Mouse (Mus musculus) 416B (cell line): ENCODE results near the gene Gm13290.
"Not testable (repeated sequence)": the region's sequence is repeated elsewhere in the genome, so short reads cannot be mapped to it uniquely, and the experiment has no call there.

Experiments used
- DNase-seq: peaks from one replicate; pipeline ENCODE4 v3.0.0; 2011; ENCODE audit warnings: low read depth

Gene Gm13290

GRCm38 (mm10) chr4:88781831-88782230, 8.2 kb downstream of the Gm13290 start, which contains the start of gene Ifnz:
Gene Ifnz (plus strand): TSS chr4:88782131.
- DNase-seq = not testable (repeated sequence)

DNA sequence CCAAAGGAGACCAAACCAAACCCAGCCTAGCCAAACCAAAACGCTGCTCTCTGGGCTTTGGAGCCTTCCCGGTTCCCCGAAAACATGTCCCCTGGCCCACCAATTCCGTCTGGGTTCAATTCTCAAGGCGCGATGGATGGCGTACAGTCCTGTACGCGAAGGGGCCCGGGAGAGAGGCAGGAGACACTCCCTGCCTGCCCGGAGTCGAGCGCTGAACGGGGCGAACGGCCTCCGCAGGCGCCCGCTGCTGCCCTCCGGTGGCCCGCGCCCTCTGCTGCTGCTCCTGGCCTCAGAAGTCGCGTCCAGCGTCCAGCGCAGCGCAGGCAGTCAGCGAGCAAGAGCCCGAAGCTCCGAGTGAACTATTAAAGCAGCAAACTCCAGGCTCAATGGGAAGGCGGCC, 8.7 kb downstream of the Gm13290 start:
- not testable (repeated sequence) for DNase-seq

DNA sequence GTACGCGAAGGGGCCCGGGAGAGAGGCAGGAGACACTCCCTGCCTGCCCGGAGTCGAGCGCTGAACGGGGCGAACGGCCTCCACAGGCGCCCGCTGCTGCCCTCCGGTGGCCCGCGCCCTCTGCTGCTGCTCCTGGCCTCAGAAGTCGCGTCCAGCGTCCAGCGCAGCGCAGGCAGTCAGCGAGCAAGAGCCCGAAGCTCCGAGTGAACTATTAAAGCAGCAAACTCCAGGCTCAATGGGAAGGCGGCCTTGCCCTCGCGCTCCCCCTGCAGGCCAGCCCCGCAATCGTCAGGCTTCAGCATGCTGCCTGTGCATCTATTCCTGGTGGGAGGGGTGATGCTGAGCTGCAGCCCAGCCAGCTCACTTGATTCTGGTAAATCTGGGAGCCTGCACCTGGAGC, 11.8 kb downstream of the Gm13290 start, which contains the start of gene Gm13276:
Gene Gm13276, plus strand, starts transcription at position 301 of the 400 bp plus-strand sequence.
- not testable (repeated sequence) for DNase-seq

- not testable (repeated sequence) for DNase-seq
Measured at GRCm38 (mm10) chr4:88788402-88788801, 14.8 kb downstream of the Gm13290 start, which contains the start of gene Gm13277. Gene Gm13277 (plus strand): TSS chr4:88788632.

GRCm38 (mm10) chr4:88791250-88791649, 17.6 kb downstream of the Gm13290 start, which contains the start of gene Gm13278:
Gene Gm13278 (plus strand): TSS chr4:88791550.
- DNase-seq = not testable (repeated sequence)

GRCm38 (mm10) chr4:88793936-88794675, 20.5 kb downstream of the Gm13290 start, which contains the start of gene Gm13275:
Gene Gm13275 (plus strand): TSS chr4:88794487.
- DNase-seq = not testable (repeated sequence)

GRCm38 (mm10) chr4:88797097-88797496, 23.5 kb downstream of the Gm13290 start, which contains the start of gene Gm13279:
Gene Gm13279 (plus strand): TSS chr4:88797397.
- DNase-seq = not testable (repeated sequence)

GRCm38 (mm10) chr4:88799365-88799764, 25.7 kb downstream of the Gm13290 start, which contains the start of gene Gm13285:
Gene Gm13285 (plus strand): TSS chr4:88799665.
- not testable (repeated sequence) for DNase-seq

DNA sequence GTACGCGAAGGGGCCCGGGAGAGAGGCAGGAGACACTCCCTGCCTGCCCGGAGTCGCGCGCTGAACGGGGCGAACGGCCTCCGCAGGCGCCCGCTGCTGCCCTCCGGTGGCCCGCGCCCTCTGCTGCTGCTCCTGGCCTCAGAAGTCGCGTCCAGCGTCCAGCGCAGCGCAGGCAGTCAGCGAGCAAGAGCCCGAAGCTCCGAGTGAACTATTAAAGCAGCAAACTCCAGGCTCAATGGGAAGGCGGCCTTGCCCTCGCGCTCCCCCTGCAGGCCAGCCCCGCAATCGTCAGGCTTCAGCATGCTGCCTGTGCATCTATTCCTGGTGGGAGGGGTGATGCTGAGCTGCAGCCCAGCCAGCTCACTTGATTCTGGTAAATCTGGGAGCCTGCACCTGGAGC, 29.3 kb downstream of the Gm13290 start, which contains the start of gene Gm13287:
Gene Gm13287, plus strand, starts transcription at position 301 of the 400 bp plus-strand sequence.
- DNase-seq = not testable (repeated sequence)

DNA sequence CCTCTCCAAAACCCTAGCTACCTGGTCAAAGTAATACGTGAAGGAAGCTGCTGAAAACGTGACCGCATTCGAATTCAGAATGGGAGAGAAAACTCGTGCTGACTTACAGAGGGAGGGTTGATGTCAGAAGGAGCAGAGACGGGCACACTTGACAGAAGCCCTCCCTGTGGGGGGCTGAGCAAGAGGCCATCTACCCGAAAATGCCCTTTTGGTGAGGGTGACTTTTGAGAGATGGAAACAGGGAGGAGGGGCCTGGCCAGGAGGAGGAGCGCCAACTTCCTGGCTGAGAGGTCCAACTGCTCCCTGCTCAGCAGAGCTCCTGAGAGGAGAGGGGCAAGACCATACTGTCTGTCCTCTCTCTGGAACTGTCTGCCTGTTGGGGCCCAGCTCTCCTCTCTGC, 31.6 kb downstream of the Gm13290 start, which contains the start of gene Gm13288:
Gene Gm13288, plus strand, starts transcription at position 301 of the 400 bp plus-strand sequence.
- DNase-seq = not testable (repeated sequence)

DNA sequence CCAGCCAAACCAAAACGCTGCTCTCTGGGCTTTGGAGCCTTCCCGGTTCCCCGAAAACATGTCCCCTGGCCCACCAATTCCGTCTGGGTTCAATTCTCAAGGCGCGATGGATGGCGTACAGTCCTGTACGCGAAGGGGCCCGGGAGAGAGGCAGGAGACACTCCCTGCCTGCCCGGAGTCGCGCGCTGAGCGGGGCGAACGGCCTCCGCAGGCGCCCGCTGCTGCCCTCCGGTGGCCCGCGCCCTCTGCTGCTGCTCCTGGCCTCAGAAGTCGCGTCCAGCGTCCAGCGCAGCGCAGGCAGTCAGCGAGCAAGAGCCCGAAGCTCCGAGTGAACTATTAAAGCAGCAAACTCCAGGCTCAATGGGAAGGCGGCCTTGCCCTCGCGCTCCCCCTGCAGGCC, 32.1 kb downstream of the Gm13290 start:
- DNase-seq = not testable (repeated sequence)

DNA sequence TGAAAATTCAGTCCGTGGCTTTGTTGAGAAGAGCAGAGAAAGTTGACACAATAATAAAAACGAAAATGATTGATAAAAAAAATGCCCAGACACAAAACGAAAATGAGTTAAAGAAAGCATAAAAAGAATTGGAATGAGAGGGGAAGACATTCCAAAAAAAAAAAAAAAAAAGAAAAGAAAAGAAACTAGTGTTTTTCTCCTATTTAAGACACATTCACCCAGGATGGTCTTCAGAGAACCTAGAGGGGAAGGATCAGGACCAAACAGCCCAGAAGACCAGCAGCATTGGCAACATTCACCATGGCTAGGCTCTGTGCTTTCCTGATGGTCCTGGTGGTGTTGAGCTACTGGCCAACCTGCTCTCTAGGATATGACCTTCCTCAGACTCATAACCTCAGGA, 42.3 kb downstream of the Gm13290 start, which contains the start of gene Ifna7:
Gene Ifna7, plus strand, starts transcription at position 301 of the 400 bp plus-strand sequence.
- DNase-seq = no peak

DNA sequence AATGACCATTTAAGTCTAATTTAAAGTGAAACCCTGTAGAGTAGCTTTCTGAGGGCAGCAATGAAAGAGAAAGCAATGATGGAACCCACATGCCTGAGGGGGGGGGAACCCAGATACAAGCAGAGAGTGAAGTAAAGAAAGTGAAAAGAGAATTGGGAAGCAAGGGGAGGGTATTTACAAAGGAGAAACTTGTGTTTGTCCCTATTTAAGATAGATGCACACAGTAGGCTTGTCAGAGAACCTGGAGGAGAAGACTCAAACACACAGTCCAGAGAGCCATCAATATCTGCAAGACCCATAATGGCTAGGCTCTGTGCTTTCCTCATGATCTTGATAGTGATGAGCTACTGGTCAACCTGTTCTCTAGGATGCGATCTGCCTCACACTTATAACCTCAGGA, 46.0 kb downstream of the Gm13290 start, which contains the start of gene Ifna11:
Gene Ifna11, plus strand, starts transcription at position 301 of the 400 bp plus-strand sequence.
- no peak for DNase-seq

DNA sequence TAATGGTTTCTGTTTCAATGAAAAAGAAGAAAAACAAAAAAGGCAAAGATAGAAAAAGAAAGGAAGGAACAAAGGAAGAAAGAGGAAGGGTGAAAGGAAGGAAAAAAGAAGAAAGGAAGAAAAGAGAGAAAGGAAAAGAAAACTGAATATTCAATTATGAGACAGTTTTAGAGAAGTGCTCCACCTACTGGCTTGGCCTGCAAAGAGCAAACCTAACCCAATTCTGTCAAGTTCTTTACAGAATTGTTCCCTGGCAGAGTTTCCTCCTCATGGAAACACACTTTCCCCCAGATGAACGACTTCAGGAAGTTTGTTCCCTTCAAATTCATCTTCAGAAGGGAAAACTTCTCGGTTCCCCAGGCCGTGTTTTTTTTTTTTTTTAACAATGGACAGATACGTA, 49.4 kb downstream of the Gm13290 start:
- DNase-seq = peak; percentile 32
